Mouse (Mus musculus): Measurements from ENCODE around the gene Ubqln4. TPM values are rescaled to one million over a fixed set of nuclear protein-coding genes. Genes with fewer than 3 reads are reported as not detected.

The Ubqln4 gene
- polyA plus RNA-seq, 1 experiment from 2014 or later = 39.2 TPM

DNA sequence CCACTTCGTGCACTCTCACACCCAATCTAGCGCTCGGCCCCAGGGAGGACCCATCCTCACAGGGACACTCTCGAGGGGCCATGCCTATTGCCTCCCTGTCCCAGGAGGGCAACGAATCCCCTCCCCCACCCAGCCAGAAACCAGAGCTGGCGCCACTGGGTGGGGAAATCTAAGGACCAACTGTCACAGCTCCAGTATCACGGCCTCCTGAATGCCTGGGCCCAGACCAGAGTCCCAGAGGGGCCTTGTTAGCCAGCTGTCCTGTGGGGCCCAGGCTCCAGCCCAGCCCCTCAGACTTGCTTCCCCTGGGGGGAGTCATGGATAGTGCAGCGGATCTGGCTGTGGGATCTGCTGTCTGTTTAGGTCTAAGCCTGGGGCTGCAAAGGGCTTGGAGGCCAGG lies 26.0 kb upstream of the Ubqln4 start:
- Histone ChIP-seq H3K9ac (replicated peaks) (peak overlapping the region; percentile 18; the same call in 1 of the 2 replicates), H3K4me1 (peaks cover 50% of the 10 kb centered on the region), H3K9me3 (replicated peaks) (no peaks in the 10 kb centered on the region), H3K4me3 (replicated peaks) (no peak overlapping the region), H3K4me2 (peak overlapping the region; percentile 28), H3K36me3 (0 out of 2 replicates have a peak, but pooled peaks cover 8% of the 10 kb centered on the region), H3K27ac (replicated peaks) (0 out of 2 replicates have a peak overlapping the region, but pooled peaks have one; percentile 0), H3K27me3 (replicated peaks) (no peaks in the 10 kb centered on the region)
- 15% methylated on average over 8 of the region's 8 CpGs for WGBS
- ATAC-seq (ENCODE audit: low FRiP score) = no peak

DNA sequence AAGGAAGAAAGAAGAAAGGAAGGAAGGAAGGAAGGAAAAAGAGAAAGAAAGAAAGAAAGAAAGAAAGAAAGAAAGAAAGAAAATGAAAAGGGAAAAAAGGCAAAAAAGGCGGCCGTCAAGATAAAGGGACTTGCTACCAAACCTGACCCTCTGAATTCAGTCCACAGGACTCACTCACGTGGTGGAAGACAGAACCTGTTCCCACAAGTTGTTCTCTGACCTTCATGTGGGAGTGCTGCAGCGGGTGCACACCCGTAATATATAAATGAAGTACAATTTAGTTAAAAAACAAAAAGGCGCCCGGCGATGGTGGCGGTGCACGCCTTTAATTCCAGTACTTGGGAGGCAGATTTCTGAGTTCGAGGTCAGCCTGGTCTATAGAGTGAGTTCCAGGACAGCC lies 24.9 kb upstream of the Ubqln4 start:
- H3K9ac ChIP-seq (replicated peaks) = no peak overlapping the region
- H3K9me3 ChIP-seq (replicated peaks) = no peaks in the 10 kb centered on the region
- H3K27me3 ChIP-seq (replicated peaks) = no peaks in the 10 kb centered on the region
- no peak overlapping the region for H3K27ac ChIP-seq (replicated peaks)
- no peak overlapping the region for H3K4me3 ChIP-seq (replicated peaks)
- 0 out of 2 replicates have a peak, but pooled peaks cover 8% of the 10 kb centered on the region for H3K36me3 ChIP-seq
- peaks cover 51% of the 10 kb centered on the region for H3K4me1 ChIP-seq
- no peak overlapping the region for H3K4me2 ChIP-seq
- ATAC-seq (ENCODE audit: low FRiP score) = no peak
- 85% methylated on average over 11 of the region's 11 CpGs for WGBS

DNA sequence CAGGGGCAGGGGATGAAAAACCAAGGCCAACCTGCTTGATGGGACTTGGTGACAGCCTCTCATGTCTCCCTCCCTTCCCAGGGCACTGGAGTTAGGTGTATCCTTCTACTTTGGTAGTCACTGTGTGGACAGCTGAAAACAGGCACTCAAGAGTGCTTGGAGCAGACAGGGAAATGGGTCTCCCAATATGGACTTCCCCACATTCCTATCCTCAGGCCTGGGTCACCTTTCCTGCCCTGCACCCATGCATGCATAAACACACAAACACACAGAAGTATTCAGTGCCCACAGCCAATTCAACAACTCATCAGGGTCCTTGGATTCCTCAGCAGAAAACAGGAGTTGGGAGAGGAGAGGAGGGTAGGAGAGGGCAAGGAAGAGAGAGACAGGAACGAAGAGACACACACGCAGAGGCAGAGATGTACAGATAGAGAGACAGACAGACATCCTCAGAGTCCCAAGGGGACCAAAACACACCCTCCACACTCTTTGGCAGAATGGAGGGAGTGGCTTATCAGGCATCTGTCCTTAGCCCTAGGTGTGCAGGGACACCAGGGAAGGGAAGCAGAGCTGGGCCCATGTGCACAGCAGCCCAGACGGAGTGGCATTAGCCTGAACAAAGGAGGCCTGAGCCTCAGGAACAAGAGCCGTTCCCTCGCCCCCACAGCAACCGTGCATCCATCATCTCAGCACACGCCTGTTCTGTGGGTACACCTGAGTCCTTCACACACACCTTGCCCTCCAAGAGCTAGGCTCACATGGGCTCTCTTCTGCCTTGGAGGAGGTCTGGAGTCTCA lies 24.2 kb upstream of the Ubqln4 start:
- WGBS = 14% methylated on average over 7 of the region's 7 CpGs
- Histone ChIP-seq H3K27me3 (replicated peaks) (no peaks in the 10 kb centered on the region), H3K9ac (replicated peaks) (peak overlapping the region; percentile 99), H3K4me2 (peak overlapping the region; percentile 89), H3K4me3 (replicated peaks) (peak overlapping the region; percentile 89), H3K36me3 (0 out of 2 replicates have a peak, but pooled peaks cover 2% of the 10 kb centered on the region), H3K27ac (replicated peaks) (peak overlapping the region; percentile 39), H3K4me1 (peaks cover 59% of the 10 kb centered on the region), H3K9me3 (replicated peaks) (no peaks in the 10 kb centered on the region)
- no peak for ATAC-seq (ENCODE audit: low FRiP score)

DNA sequence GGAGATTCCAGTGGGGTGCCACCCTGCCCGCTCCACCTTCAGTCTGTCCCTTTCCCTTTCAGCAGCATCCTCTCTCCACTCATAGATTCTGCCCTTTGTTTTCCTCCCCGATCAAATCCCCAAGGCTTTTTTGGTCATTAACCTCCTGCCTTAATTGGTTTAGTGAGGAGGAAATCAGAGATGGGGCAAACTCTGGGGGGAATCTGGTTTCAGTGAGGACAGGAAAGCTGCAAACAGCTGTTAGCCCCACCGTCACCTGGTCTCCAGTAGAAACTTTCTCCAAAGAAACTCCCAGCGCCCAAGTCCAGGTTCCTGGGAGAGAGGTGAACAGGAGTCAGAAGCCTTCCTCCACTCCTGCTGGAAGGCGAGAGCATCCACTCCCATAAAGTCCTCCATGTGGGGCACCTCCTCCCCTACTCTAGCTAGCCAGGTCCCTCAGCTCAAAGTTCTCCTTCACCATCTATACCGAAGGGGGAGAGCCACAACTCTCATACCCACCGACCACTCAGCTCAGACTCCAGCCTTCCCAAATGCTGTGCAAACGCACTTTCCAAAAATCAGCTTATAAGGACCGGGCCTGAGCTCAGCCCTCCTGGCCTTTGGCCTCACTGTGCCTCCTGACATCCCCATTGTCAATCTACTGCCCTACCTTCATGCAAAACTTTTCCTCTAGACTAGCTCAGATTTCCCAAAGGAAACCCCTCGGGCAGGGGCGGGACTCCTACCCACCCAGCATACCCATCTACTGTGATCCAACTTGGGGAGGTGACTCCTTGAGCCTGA lies 23.3 kb upstream of the Ubqln4 start:
- H3K4me3 ChIP-seq (replicated peaks) = peak overlapping the region; percentile 89
- H3K9ac ChIP-seq (replicated peaks) = peak overlapping the region; percentile 99
- WGBS = 7% methylated on average over 11 of the region's 11 CpGs
- no peaks in the 10 kb centered on the region for H3K9me3 ChIP-seq (replicated peaks)
- no peaks in the 10 kb centered on the region for H3K36me3 ChIP-seq
- H3K27ac ChIP-seq (replicated peaks) = peak overlapping the region; percentile 97
- ATAC-seq (ENCODE audit: low FRiP score) = no peak
- peaks cover 68% of the 10 kb centered on the region for H3K4me1 ChIP-seq
- H3K27me3 ChIP-seq (replicated peaks) = no peaks in the 10 kb centered on the region
- peak overlapping the region; percentile 89 for H3K4me2 ChIP-seq

DNA sequence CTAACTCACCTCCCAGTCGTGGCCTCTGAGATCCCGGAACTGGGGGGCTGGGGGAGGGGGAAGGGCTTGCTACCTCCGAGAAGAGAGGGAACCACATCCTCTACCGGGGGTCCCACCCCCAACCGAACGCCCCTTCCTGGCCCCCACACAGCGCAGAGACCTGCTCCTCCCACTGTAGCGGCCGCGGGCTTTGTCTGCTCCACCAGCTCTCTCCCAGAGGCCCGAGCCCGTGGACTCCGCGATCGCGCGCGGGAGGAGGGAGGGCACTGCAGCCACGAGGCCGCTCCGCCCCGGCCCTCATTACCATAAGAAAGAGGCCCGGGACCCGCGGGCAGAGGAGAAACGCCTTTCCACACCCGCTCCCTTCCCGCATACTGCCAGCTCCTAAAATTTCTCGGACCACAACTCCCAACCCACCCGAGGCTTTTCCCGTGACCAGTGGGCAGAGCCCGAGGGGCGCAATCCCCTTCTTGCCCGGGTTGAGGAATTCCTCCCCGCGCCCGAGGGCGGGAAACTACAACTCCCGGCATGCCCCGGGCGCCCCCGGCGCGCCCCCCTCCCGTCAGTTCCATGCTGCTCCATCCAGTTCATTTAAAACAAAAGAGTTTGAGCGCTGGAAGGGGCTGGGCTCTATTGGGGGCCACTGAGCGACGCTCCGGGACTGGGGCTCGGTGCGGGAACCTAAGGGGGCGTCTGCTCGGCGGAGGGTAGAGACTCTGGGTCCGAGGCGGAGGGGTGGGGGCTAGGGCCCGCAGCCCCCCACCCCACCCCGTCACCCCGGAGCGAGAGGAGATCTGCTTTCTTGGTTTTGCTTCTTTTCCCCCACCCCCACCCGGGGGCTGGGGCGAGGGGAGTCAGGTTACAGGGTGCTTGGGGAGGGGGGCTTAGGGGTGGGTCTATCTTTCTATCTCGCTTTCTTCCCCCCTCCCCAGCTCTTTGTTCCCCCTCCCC lies 21.9 kb upstream of the Ubqln4 start:
- Histone ChIP-seq H3K27ac (replicated peaks) (peak overlapping the region; percentile 97), H3K9ac (replicated peaks) (peak overlapping the region; percentile 99), H3K4me2 (peak overlapping the region; percentile 89), H3K27me3 (replicated peaks) (no peaks in the 10 kb centered on the region), H3K9me3 (replicated peaks) (no peaks in the 10 kb centered on the region), H3K4me1 (peaks cover 71% of the 10 kb centered on the region), H3K36me3 (peaks cover 3% of the 10 kb centered on the region; the same call in 1 of the 2 replicates), H3K4me3 (replicated peaks) (peak overlapping the region; percentile 89)
- 0% methylated on average over 54 of the region's 63 CpGs for WGBS
- peak; percentile 87 for ATAC-seq (ENCODE audit: low FRiP score)

DNA sequence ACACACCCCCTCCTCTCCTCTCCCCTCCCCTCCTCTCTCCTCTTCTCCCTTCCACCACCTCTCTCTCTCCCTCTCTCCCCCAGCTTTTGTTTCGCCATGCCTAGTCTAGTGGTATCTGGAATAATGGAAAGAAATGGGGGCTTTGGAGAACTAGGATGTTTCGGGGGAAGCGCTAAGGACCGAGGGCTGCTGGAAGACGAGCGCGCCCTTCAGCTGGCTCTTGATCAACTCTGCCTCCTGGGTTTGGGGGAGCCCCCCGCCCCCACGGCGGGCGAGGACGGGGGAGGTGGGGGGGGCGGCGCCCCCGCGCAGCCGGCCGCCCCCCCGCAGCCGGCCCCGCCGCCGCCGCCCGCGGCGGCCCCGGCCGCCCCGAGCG lies 21.3 kb upstream of the Ubqln4 start, which contains the start of gene Mex3a:
Mex3a (plus strand) TSS at position 97 of the 376 bp plus-strand sequence.
- Histone ChIP-seq H3K4me2 (peak within 1 kb of the TSS; percentile 89), H3K4me3 (replicated peaks) (peak within 1 kb of the TSS; percentile 89), H3K4me1 (peaks cover 71% of the 10 kb centered on the region), H3K36me3 (peaks cover 9% of the 10 kb centered on the region), H3K9me3 (replicated peaks) (no peaks in the 10 kb centered on the region), H3K27me3 (replicated peaks) (no peaks in the 10 kb centered on the region), H3K9ac (replicated peaks) (peak within 1 kb of the TSS; percentile 99), H3K27ac (replicated peaks) (peak within 1 kb of the TSS; percentile 97)
- ATAC-seq (ENCODE audit: low FRiP score) = peak; percentile 15; the same call in 1 of the 2 replicates
- 1% methylated on average over 7 of the region's 31 CpGs for WGBS

DNA sequence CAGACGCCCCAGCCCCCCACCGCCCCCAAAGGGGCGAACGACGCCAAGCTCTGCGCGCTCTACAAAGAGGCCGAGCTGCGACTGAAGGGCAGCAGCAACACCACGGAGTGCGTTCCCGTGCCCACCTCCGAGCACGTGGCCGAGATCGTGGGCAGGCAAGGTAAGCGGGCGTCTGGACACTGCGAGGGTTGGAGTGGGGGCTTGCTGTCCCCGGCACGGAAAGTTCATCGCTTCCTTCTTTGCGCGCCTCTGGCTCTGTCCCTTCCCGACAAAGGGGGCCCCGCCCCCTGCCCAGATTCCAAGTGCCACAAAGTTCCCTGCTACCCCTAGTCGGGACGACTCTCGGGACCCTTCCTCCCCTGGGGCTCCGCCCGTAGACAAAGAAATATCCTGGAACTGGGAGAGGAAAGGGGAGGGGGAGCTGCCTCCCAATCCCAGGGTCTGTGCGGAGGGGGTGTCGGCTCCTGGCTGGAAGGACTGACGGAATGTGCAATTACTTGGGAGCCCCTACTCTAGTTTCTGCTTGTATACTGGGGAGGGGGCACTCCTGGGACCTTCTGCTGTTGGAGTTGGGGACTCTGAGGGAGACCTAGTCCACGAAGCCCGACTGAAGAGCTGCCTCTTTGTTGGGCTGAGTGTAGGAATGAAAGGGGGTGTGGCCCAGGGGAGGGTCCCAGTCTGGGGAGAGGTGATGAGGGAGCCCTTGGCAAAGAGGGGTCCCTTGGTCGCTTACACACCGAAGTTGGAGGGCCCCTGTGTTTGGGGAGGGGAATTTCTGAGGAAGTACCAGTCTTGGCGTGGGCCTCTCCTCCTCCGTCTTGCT lies 20.7 kb upstream of the Ubqln4 start:
- Histone ChIP-seq H3K36me3 (peaks cover 16% of the 10 kb centered on the region), H3K4me2 (peak overlapping the region; percentile 89), H3K27me3 (replicated peaks) (no peaks in the 10 kb centered on the region), H3K4me1 (peaks cover 71% of the 10 kb centered on the region), H3K9ac (replicated peaks) (peak overlapping the region; percentile 99), H3K27ac (replicated peaks) (peak overlapping the region; percentile 97), H3K4me3 (replicated peaks) (peak overlapping the region; percentile 89), H3K9me3 (replicated peaks) (no peaks in the 10 kb centered on the region)
- WGBS = under 1% methylated on average over 38 of the region's 40 CpGs
- peak; percentile 7; the same call in 1 of the 2 replicates for ATAC-seq (ENCODE audit: low FRiP score)

DNA sequence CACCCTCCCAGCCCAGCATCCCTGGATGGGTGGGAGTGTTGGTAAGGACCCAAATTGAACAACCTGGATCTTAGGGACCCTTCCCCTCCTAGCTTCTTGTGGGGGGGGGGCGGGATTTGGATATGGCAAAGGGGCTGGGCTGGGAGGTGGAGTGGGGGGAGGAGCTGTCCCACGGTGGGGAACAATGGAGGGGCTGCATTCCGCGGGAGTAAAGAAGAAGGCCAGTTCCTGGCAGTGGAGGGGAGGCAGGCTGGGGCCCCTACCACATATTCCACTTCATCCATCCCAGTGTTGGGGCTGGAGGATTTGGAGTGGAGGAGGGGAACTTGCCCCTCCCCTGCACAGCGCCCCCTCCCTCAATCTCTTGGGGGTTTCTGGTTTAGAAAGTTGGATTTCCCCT lies 19.9 kb upstream of the Ubqln4 start:
- no peak for ATAC-seq (ENCODE audit: low FRiP score)
- Histone ChIP-seq H3K4me1 (peaks cover 72% of the 10 kb centered on the region), H3K27ac (replicated peaks) (peak overlapping the region; percentile 97), H3K4me3 (replicated peaks) (peak overlapping the region; percentile 89), H3K4me2 (peak overlapping the region; percentile 89), H3K9me3 (replicated peaks) (no peaks in the 10 kb centered on the region), H3K27me3 (replicated peaks) (no peaks in the 10 kb centered on the region), H3K36me3 (peaks cover 24% of the 10 kb centered on the region), H3K9ac (replicated peaks) (peak overlapping the region; percentile 99)
- 3% methylated on average over 4 of the region's 5 CpGs for WGBS

DNA sequence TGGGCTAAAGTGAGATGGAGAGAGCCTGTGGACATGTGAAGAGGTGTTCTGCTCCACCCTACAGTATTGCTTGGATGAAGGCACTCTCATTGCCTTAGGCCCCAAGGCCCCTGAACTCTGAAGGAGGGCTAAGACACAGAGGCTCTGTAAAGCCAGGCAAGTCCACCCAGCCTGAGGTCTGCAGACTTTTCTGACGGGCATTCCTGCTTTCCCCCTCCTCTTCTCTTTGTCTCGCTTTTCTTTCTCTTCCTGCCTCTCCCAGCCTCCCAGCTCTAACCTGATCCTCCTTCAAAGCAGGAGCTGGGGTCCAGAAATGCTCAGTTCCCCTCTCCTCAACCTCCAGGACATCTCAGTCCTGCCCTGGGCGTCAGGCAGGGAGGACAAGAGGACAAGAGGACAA lies 18.6 kb upstream of the Ubqln4 start:
- peak overlapping the region; percentile 89 for H3K4me3 ChIP-seq (replicated peaks)
- peaks cover 31% of the 10 kb centered on the region for H3K36me3 ChIP-seq
- peak overlapping the region; percentile 89 for H3K4me2 ChIP-seq
- H3K9ac ChIP-seq (replicated peaks) = peak overlapping the region; percentile 99
- ATAC-seq (ENCODE audit: low FRiP score) = no peak
- H3K27me3 ChIP-seq (replicated peaks) = no peaks in the 10 kb centered on the region
- WGBS = 17% methylated on average over 3 of the region's 3 CpGs
- peaks cover 67% of the 10 kb centered on the region for H3K4me1 ChIP-seq
- no peak overlapping the region for H3K27ac ChIP-seq (replicated peaks)
- no peaks in the 10 kb centered on the region for H3K9me3 ChIP-seq (replicated peaks)

DNA sequence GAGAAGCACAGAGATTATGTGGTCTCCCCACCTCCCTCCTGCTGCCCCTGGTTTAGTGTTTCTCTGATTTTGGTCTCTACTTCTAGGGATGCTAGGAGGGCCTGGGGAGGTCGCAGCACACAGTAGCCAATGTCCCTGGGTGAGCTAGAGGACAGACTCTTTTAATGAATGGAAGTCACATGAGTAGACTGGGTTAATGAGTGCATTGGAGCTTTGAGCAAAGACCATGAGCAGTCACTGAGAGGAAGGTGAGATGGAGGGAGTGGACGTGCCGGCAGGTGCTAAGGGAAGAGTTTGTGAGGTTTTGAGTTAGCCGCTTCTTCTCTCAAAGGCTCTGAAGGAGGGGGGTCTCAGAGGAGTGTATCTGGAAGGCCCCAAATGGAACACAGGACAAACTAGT lies 18.0 kb upstream of the Ubqln4 start:
- ATAC-seq (ENCODE audit: low FRiP score) = no peak
- no peaks in the 10 kb centered on the region for H3K9me3 ChIP-seq (replicated peaks)
- no peaks in the 10 kb centered on the region for H3K27me3 ChIP-seq (replicated peaks)
- H3K4me2 ChIP-seq = peak overlapping the region; percentile 89
- H3K27ac ChIP-seq (replicated peaks) = no peak overlapping the region
- peak overlapping the region; percentile 89 for H3K4me3 ChIP-seq (replicated peaks)
- H3K9ac ChIP-seq (replicated peaks) = peak overlapping the region; percentile 99
- peaks cover 35% of the 10 kb centered on the region for H3K36me3 ChIP-seq
- H3K4me1 ChIP-seq = peaks cover 67% of the 10 kb centered on the region
- 48% methylated on average over 4 of the region's 4 CpGs for WGBS

All from neural tube, embryonic 15.5 days (tissue).